Mouse (Mus musculus): ENCODE data around the gene Ift20. TPM values are rescaled to one million over a fixed set of nuclear protein-coding genes. Genes with fewer than 3 reads are reported as not detected.

The Ift20 gene
- polyA plus RNA-seq, 1 experiment from 2014 or later, result 157 TPM

Other genes with a start within 250 kb of the Ift20 start
- gene BC030499, start 245.5 kb upstream of the Ift20 start, polyA plus RNA-seq (2015; fragmentation: Nextera tagmentation; extraction: Ambion mirVana), result 0.17 and 0.54 TPM in 2 replicates
- 28.9 and 30.7 TPM in 2 replicates for gene Spag5, start 234.8 kb upstream of the Ift20 start, polyA plus RNA-seq (2015; fragmentation: Nextera tagmentation; extraction: Ambion mirVana)
- 25.6 and 37.3 TPM in 2 replicates for gene Aldoc, start 213.4 kb upstream of the Ift20 start, polyA plus RNA-seq (2015; fragmentation: Nextera tagmentation; extraction: Ambion mirVana)
- gene Pigs, start 207.9 kb upstream of the Ift20 start, polyA plus RNA-seq (2015; fragmentation: Nextera tagmentation; extraction: Ambion mirVana), result 67.4 and 80.9 TPM in 2 replicates
- 24.3 and 27.5 TPM in 2 replicates for gene Unc119, start 192.9 kb upstream of the Ift20 start, polyA plus RNA-seq (2015; fragmentation: Nextera tagmentation; extraction: Ambion mirVana)
- 1.6 and 2.7 TPM in 2 replicates for gene Foxn1, start 149.8 kb upstream of the Ift20 start, polyA plus RNA-seq (2015; fragmentation: Nextera tagmentation; extraction: Ambion mirVana)
- 0.25 and 0.56 TPM in 2 replicates for gene Slc13a2, start 114.1 kb upstream of the Ift20 start, polyA plus RNA-seq (2015; fragmentation: Nextera tagmentation; extraction: Ambion mirVana)
- 12.0 and 15.9 TPM in 2 replicates for gene Slc46a1, start 70.7 kb upstream of the Ift20 start, polyA plus RNA-seq (2015; fragmentation: Nextera tagmentation; extraction: Ambion mirVana)
- gene Sarm1, start 38.6 kb upstream of the Ift20 start, polyA plus RNA-seq (2015; fragmentation: Nextera tagmentation; extraction: Ambion mirVana), result 2.3 and 2.4 TPM in 2 replicates
- gene Vtn, start 37.3 kb upstream of the Ift20 start, polyA plus RNA-seq (2015; fragmentation: Nextera tagmentation; extraction: Ambion mirVana), result 45.6 and 54.4 TPM in 2 replicates
- gene Sebox, start 32.9 kb upstream of the Ift20 start, polyA plus RNA-seq (2015; fragmentation: Nextera tagmentation; extraction: Ambion mirVana), result 0.13 TPM in 1 of 2 replicates, not detected in the other
- gene Tmem199, start 24.2 kb upstream of the Ift20 start, polyA plus RNA-seq (2015; fragmentation: Nextera tagmentation; extraction: Ambion mirVana), result 38.9 and 43.1 TPM in 2 replicates
- gene Poldip2, start 24.2 kb upstream of the Ift20 start, polyA plus RNA-seq (2015; fragmentation: Nextera tagmentation; extraction: Ambion mirVana), result 131 and 136 TPM in 2 replicates
- gene Tnfaip1, start within 50 bp of the Ift20 start, polyA plus RNA-seq (2015; fragmentation: Nextera tagmentation; extraction: Ambion mirVana), result 76.2 and 84.1 TPM in 2 replicates
- 213 and 223 TPM in 2 replicates for gene Tmem97, start 14.4 kb downstream of the Ift20 start, polyA plus RNA-seq (2015; fragmentation: Nextera tagmentation; extraction: Ambion mirVana)
- 9.7 and 10.7 TPM in 2 replicates for gene Nlk, start 161.0 kb downstream of the Ift20 start, polyA plus RNA-seq (2015; fragmentation: Nextera tagmentation; extraction: Ambion mirVana)
- 31.0 and 32.4 TPM in 2 replicates for gene Ccnq, start 215.4 kb downstream of the Ift20 start, polyA plus RNA-seq (2015; fragmentation: Nextera tagmentation; extraction: Ambion mirVana)